Mouse (Mus musculus) stomach, postnatal 0 days (tissue): Measurements from ENCODE around the gene Smg6. TPM values are rescaled to one million over a fixed set of nuclear protein-coding genes. Genes with fewer than 3 reads are reported as not detected.

Experiments
- ATAC-seq: fragments of 200-750 bp; cut with Nextera tagmentation; 2 replicates; pipeline ENCODE4 v1.8.0; 2017; ENCODE audit not compliant: low FRiP score, low TSS enrichment
- DNase-seq: peaks from one replicate; pipeline ENCODE4 v3.0.0-alpha.2; 2016; ENCODE audit warnings: low spot score
- H3K27ac ChIP-seq: fragments of 300-500 bp; sonication (generic); replicated peaks from 2 replicates; pipeline ENCODE4 v1.5.1; 2014; ENCODE audit warnings: mild to moderate bottlenecking, control low read depth
- H3K27me3 ChIP-seq: fragments of 300-500 bp; sonication (generic); 2 replicates; pipeline ENCODE4 v1.6.1; 2014; ENCODE audit warnings: low read length; ENCODE audit not compliant: control insufficient read depth, insufficient read depth
- H3K36me3 ChIP-seq: fragments of 300-500 bp; sonication (generic); 2 replicates; pipeline ENCODE4 v1.6.1; 2014; ENCODE audit warnings: low read length, mixed read lengths; ENCODE audit not compliant: control insufficient read depth, insufficient read depth
- H3K4me1 ChIP-seq: fragments of 300-500 bp; sonication (generic); replicated peaks from 2 replicates; pipeline ENCODE4 v1.6.1; 2014; ENCODE audit warnings: antibody characterized with exemption; ENCODE audit not compliant: control insufficient read depth, insufficient read depth
- H3K4me2 ChIP-seq: fragments of 300-500 bp; sonication (generic); replicated peaks from 2 replicates; pipeline ENCODE4 v1.6.1; 2014; ENCODE audit warnings: low read depth, mild to moderate bottlenecking, control low read depth, moderate library complexity
- H3K4me3 ChIP-seq: fragments of 300-500 bp; sonication (generic); 2 replicates; pipeline ENCODE4 v1.5.1; 2014; ENCODE audit warnings: low read depth, low read length, control low read depth
- H3K9ac ChIP-seq: fragments of 300-500 bp; sonication (generic); 2 replicates; pipeline ENCODE4 v1.6.1; 2014; ENCODE audit warnings: mild to moderate bottlenecking, low read length, control low read depth, mixed read lengths
- H3K9me3 ChIP-seq: fragments of 300-500 bp; sonication (generic); 2 replicates; pipeline ENCODE4 v1.6.1; 2016; ENCODE audit warnings: low read length; ENCODE audit not compliant: control insufficient read depth
- CTCF ChIP-seq: IDR thresholded peaks from 2 replicates; pipeline ENCODE4 v1.5.1; 2016; ENCODE audit warnings: antibody characterized with exemption, low read depth, mild to moderate bottlenecking, moderate library complexity
- EP300 ChIP-seq: optimal IDR thresholded peaks from 2 replicates; pipeline ENCODE3; 2016; ENCODE audit warnings: antibody characterized with exemption
- WGBS: fragments of 180-500 bp; shearing (Covaris S2); extraction: QIAGEN DNeasy Blood & Tissue Kit; methylation state at CpG from one replicate; pipeline ENCODE4 v1.1.7; 2014; 5-methylcytosine and 5-hydroxymethylcytosine counted together
- polyA plus RNA-seq: library from polyadenylated mRNA; unstranded; fragments of >200 nt; fragmentation: Nextera tagmentation; extraction: Ambion mirVana; gene quantifications from 2 replicates; pipeline ENCODE4 v1.2.1, GENCODE M21; 2015

The Smg6 gene
- polyA plus RNA-seq, 1 experiment from 2014 or later, result 6.1 TPM

- no peak for DNase-seq
- no peak overlapping the region for H3K4me2 ChIP-seq
- H3K27ac ChIP-seq, result no peak overlapping the region
- H3K27me3 ChIP-seq, result no peaks in the 10 kb centered on the region
- no peak for ATAC-seq
- no peak overlapping the region for H3K4me3 ChIP-seq
- TF ChIP-seq CTCF (no peak), EP300 (no peak)
- H3K36me3 ChIP-seq, result no peaks in the 10 kb centered on the region; the same call in 1 of the 2 replicates
- H3K4me1 ChIP-seq, result no peaks in the 10 kb centered on the region
- no peaks in the 10 kb centered on the region for H3K9me3 ChIP-seq
- 83% methylated on average over 2 of the region's 2 CpGs for WGBS
- H3K9ac ChIP-seq, result no peak overlapping the region
These were observed 193.7 kb downstream of the Smg6 start for GRCm38 (mm10) chr11:75119298-75119697.

GRCm38 (mm10) chr11:75119841-75120240 lies 194.2 kb downstream of the Smg6 start:
- 67% methylated on average over 3 of the region's 3 CpGs for WGBS
- ATAC-seq (no peak), DNase-seq (no peak)
- Histone ChIP-seq H3K9me3 (no peaks in the 10 kb centered on the region), H3K27me3 (no peaks in the 10 kb centered on the region), H3K4me3 (no peak overlapping the region), H3K36me3 (no peaks in the 10 kb centered on the region; the same call in 1 of the 2 replicates), H3K4me1 (no peaks in the 10 kb centered on the region), H3K9ac (no peak overlapping the region), H3K4me2 (no peak overlapping the region), H3K27ac (no peak overlapping the region)
- no peak for TF ChIP-seq EP300
- TF ChIP-seq CTCF, result no peak

- no peaks in the 10 kb centered on the region for H3K9me3 ChIP-seq
- 46% methylated on average over 1 of the region's 1 CpGs for WGBS
- ATAC-seq (no peak), DNase-seq (no peak)
- no peak overlapping the region for H3K9ac ChIP-seq
- TF ChIP-seq CTCF, result no peak
- no peak for TF ChIP-seq EP300
- no peak overlapping the region for H3K4me3 ChIP-seq
- H3K27ac ChIP-seq, result no peak overlapping the region
- no peak overlapping the region for H3K4me2 ChIP-seq
- no peaks in the 10 kb centered on the region; the same call in 1 of the 2 replicates for H3K36me3 ChIP-seq
- no peaks in the 10 kb centered on the region for H3K27me3 ChIP-seq
- H3K4me1 ChIP-seq, result no peaks in the 10 kb centered on the region
These were observed 195.7 kb downstream of the Smg6 start for GRCm38 (mm10) chr11:75121348-75121747.

- no peak for DNase-seq
- no peaks in the 10 kb centered on the region for H3K27me3 ChIP-seq
- no peak overlapping the region for H3K4me3 ChIP-seq
- no peak overlapping the region for H3K27ac ChIP-seq
- no peak for TF ChIP-seq EP300
- TF ChIP-seq CTCF, result no peak
- no peaks in the 10 kb centered on the region; the same call in 1 of the 2 replicates for H3K36me3 ChIP-seq
- H3K9ac ChIP-seq, result no peak overlapping the region
- 94% methylated on average over 2 of the region's 2 CpGs for WGBS
- no peak for ATAC-seq
- H3K4me2 ChIP-seq, result no peak overlapping the region
- no peaks in the 10 kb centered on the region for H3K9me3 ChIP-seq
- H3K4me1 ChIP-seq, result no peaks in the 10 kb centered on the region
These were observed 198.8 kb downstream of the Smg6 start for GRCm38 (mm10) chr11:75124406-75124805.

- H3K36me3 ChIP-seq, result no peaks in the 10 kb centered on the region; the same call in 1 of the 2 replicates
- H3K27ac ChIP-seq, result no peak overlapping the region
- H3K27me3 ChIP-seq, result no peaks in the 10 kb centered on the region
- H3K4me1 ChIP-seq, result no peaks in the 10 kb centered on the region
- WGBS, result 91% methylated on average over 3 of the region's 3 CpGs
- TF ChIP-seq EP300, result no peak
- H3K9me3 ChIP-seq, result no peaks in the 10 kb centered on the region
- H3K9ac ChIP-seq, result no peak overlapping the region
- H3K4me2 ChIP-seq, result no peak overlapping the region
- ATAC-seq (no peak), DNase-seq (no peak)
- H3K4me3 ChIP-seq, result no peak overlapping the region
These were observed 200.8 kb downstream of the Smg6 start for GRCm38 (mm10) chr11:75126384-75126783.

GRCm38 (mm10) chr11:75129481-75129880 lies 203.9 kb downstream of the Smg6 start:
- Histone ChIP-seq H3K9ac (no peak overlapping the region), H3K4me3 (no peak overlapping the region), H3K36me3 (no peaks in the 10 kb centered on the region), H3K9me3 (no peaks in the 10 kb centered on the region), H3K4me2 (no peak overlapping the region), H3K4me1 (peaks cover 4% of the 10 kb centered on the region; the same call in 1 of the 2 replicates), H3K27me3 (no peaks in the 10 kb centered on the region), H3K27ac (no peak overlapping the region)
- 97% methylated on average over 6 of the region's 6 CpGs for WGBS
- no peak for TF ChIP-seq EP300
- no peak for TF ChIP-seq CTCF
- no peak for DNase-seq
- no peak for ATAC-seq
